Mouse (Mus musculus): ENCODE data around the gene Slc30a10.

- no peak for TF ChIP-seq CTCF (IDR thresholded peaks at IDR 0.05)
- no peak for TF ChIP-seq EP300 (IDR thresholded peaks at IDR 0.05)
Measured at GRCm38 (mm10) chr1:185426583-185426982, 28.1 kb upstream of the Slc30a10 start.
